Mouse (Mus musculus): ENCODE data around the gene Hpd. TPM values are rescaled to one million over a fixed set of nuclear protein-coding genes. Genes with fewer than 3 reads are reported as not detected.

Hpd gene
- total and polyA plus RNA-seq, 3 experiments = 0.20 TPM; not detected in 2

DNA sequence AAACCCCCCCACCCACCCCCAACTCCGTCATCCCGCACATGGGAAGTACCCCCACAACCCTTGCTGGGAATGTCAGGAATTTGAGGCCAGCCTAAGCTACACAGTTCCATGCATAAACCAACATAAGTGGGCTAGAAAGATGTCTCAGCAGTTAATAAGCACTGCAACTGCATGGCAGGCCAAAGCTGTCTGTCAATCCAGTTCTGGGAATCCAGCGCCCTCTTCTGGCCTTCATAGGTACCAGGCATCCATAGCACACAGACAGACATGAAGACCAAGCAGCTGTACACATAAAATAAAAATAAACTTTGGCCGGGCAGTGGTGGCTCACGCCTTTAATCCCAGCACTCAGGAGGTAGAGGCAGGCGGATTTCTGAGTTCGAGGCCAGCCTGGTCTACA is 27.1 kb downstream of the Hpd start (continued):
- no peak for TF ChIP-seq BHLHE40 (IDR thresholded peaks at IDR 0.05; ENCODE audit: low read depth, low read length)
- no peak for TF ChIP-seq CHD1 (IDR thresholded peaks at IDR 0.05; ENCODE audit: low read depth, low read length)
- TF ChIP-seq JUN (IDR thresholded peaks at IDR 0.05; ENCODE audit: insufficient read depth, low read depth, low read length) = no peak
- TF ChIP-seq MAX (IDR thresholded peaks at IDR 0.05; ENCODE audit: low read length) = 0 out of 2 replicates have a peak, but pooled peaks have one; percentile 19
- TF ChIP-seq HCFC1 (IDR thresholded peaks at IDR 0.05; ENCODE audit: low read depth, low read length) = no peak
- TF ChIP-seq ZMIZ1 (IDR thresholded peaks at IDR 0.05; ENCODE audit: low read depth, low read length) = no peak
- no peak for TF ChIP-seq PAX5 (IDR thresholded peaks at IDR 0.05; ENCODE audit: low read length)
- no peak for TF ChIP-seq TBP (conservative IDR thresholded peaks at IDR 0.05; ENCODE audit: low read depth, low read length)
- TF ChIP-seq ZC3H11A (IDR thresholded peaks at IDR 0.05; ENCODE audit: low read depth, low read length) = peak; percentile 64
- 0 out of 2 replicates have a peak, but pooled peaks have one; percentile 11 for TF ChIP-seq ZNF384 (IDR thresholded peaks at IDR 0.05; ENCODE audit: low read depth, low read length)
- peak; percentile 37; the same call in 1 of the 2 replicates for TF ChIP-seq ELF1 (IDR thresholded peaks at IDR 0.05; ENCODE audit: low read depth, low read length)
- no peak for TF ChIP-seq MXI1 (IDR thresholded peaks at IDR 0.05; ENCODE audit: low read depth, low read length)
- TF ChIP-seq NRF1 (IDR thresholded peaks at IDR 0.05; ENCODE audit: low read depth, low read length) = no peak
- no peak for TF ChIP-seq E2F4 (IDR thresholded peaks at IDR 0.05; ENCODE audit: insufficient replicate concordance, low read depth, low read length)
- 0 out of 2 replicates have a peak, but pooled peaks have one; percentile 55 for TF ChIP-seq MYC (IDR thresholded peaks at IDR 0.05; ENCODE audit: low read depth, low read length)
- TF ChIP-seq CHD2 (IDR thresholded peaks at IDR 0.05; ENCODE audit: low read length) = no peak
- no peak for TF ChIP-seq POLR2AphosphoS2 (IDR thresholded peaks at IDR 0.05; ENCODE audit: low read depth, low read length)
- TF ChIP-seq RCOR1 (conservative IDR thresholded peaks at IDR 0.05; ENCODE audit: low read depth, low read length) = no peak
- peak; percentile 30; the same call in 1 of the 2 replicates for TF ChIP-seq MAZ (IDR thresholded peaks at IDR 0.05; ENCODE audit: low read depth, low read length)
- no peak for TF ChIP-seq KAT2A (IDR thresholded peaks at IDR 0.05; ENCODE audit: insufficient replicate concordance, low read length)

DNA sequence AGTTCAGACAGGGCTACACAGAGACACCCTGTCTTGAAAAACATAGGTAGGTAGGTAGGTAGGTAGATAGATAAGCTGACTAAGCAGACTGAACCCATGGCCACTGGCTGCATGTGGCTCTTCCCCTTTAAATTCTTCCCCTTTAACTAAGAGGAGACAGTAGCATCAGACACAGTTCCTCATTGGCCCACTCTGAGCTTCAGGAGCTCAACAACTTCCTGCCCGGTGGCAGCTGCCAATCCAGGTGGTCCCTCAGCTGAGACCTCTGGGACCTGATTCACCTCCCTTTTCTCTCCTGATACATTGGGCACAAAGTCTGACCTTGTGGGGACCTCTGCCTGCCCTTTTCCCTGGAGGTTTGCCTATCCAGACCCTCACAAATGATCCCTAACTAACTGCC is 29.6 kb downstream of the Hpd start:
- DNase-seq (ENCODE audit: extremely low read depth) = peak; percentile 46
- in situ Hi-C loops (cut with MboI; ENCODE audit: low pct_ligation_motif_present, low pct_unique_long_range_greater_than_20kb, low sequenced_read_pairs) (no loop called here), dilution Hi-C loops (cut with MboI; ENCODE audit: extremely low pct_ligation_motif_present, extremely low pct_unique_long_range_greater_than_20kb, low sequenced_read_pairs) (no loop called here)

More for the DNA sequence above, 29.6 kb downstream of the Hpd start:
- Histone ChIP-seq H3K4me3 (replicated peaks in 1 of 3; ENCODE audit: low read depth in 2 of 3, low read length in 2 of 3, poor library complexity in 1 of 3) (no peak overlapping the region), H3K27ac (ENCODE audit: insufficient read depth, low read depth) (no peak overlapping the region), H3K9me3 (replicated peaks; ENCODE audit: low read length) (no peaks in the 10 kb centered on the region), H3K79me2 (replicated peaks; ENCODE audit: control insufficient read depth, extremely low read depth, insufficient read depth, poor library complexity, severe bottlenecking) (peaks cover 24% of the 10 kb centered on the region), H3K9ac (ENCODE audit: insufficient read depth, low read depth) (no peak overlapping the region), H3K4me1 (ENCODE audit: control insufficient read depth in 1 of 2, insufficient read depth in 2 of 2) (peaks cover 9 to 42% of the 10 kb centered on the region in 2 experiments), H3K27me3 (replicated peaks) (no peaks in the 10 kb centered on the region), H3K36me3 (replicated peaks in 1 of 2; ENCODE audit: control insufficient read depth in 1 of 2, insufficient read depth in 1 of 2, low read length in 1 of 2) (peaks cover 58 to 77% of the 10 kb centered on the region in 2 experiments), H3K4me2 (ENCODE audit: insufficient read depth, low read depth, poor library complexity, severe bottlenecking) (no peak overlapping the region)
- TF ChIP-seq RAD21 (IDR thresholded peaks at IDR 0.05; ENCODE audit: low read depth, low read length) = no peak
- no peak for TF ChIP-seq USF1 (IDR thresholded peaks at IDR 0.05; ENCODE audit: low read depth, low read length)
- TF ChIP-seq NELFE (IDR thresholded peaks at IDR 0.05; ENCODE audit: low read depth, low read length) = no peak
- no peak for TF ChIP-seq CTCF (conservative IDR thresholded peaks at IDR 0.05 in 1 of 2, IDR thresholded peaks at IDR 0.05 in 1 of 2; ENCODE audit: low read depth in 2 of 2, low read length in 2 of 2)
- no peak for TF ChIP-seq IRF4 (IDR thresholded peaks at IDR 0.05; ENCODE audit: low read depth, low read length)
- no peak for TF ChIP-seq RCOR1 (conservative IDR thresholded peaks at IDR 0.05; ENCODE audit: low read depth, low read length)
- no peak for TF ChIP-seq ELF1 (IDR thresholded peaks at IDR 0.05; ENCODE audit: low read depth, low read length)

Data from CH12.LX (cell line).